Mouse (Mus musculus): ENCODE measurements at regions not wholly inside any gene's neighbourhood (a gene's known extent, or its start where the extent isn't known, plus 50 kb on each side); places are given as distances from the start of the nearest gene placed in this dataset.

- peaks cover 2% of the 10 kb centered on the region for H3K27me3 ChIP-seq (ENCODE audit: control insufficient read depth, insufficient read depth, insufficient read length)
- TF ChIP-seq REST (IDR thresholded peaks at IDR 0.05; ENCODE audit: insufficient read depth, insufficient read length) (no peak), USF1 (IDR thresholded peaks at IDR 0.05; ENCODE audit: low read depth) (no peak), TCF3 (IDR thresholded peaks at IDR 0.05; ENCODE audit: insufficient read length, low read depth) (no peak), TCF12 (IDR thresholded peaks at IDR 0.05; ENCODE audit: insufficient read depth, poor library complexity, severe bottlenecking) (no peak), MYOD1 (IDR thresholded peaks at IDR 0.05; ENCODE audit: control insufficient read depth in 1 of 3, insufficient read length in 2 of 3, low read depth in 2 of 3) (no peak), POLR2AphosphoS2 (IDR thresholded peaks at IDR 0.05; ENCODE audit: insufficient read length, low read depth) (no peak), CEBPB (IDR thresholded peaks at IDR 0.05; ENCODE audit: insufficient read depth, poor library complexity, severe bottlenecking) (no peak), MYOG (IDR thresholded peaks at IDR 0.05; ENCODE audit: control insufficient read depth in 1 of 3, insufficient read depth in 1 of 3, insufficient read length in 2 of 3, low read depth in 2 of 3) (no peak), MAX (IDR thresholded peaks at IDR 0.05; ENCODE audit: low read depth) (no peak), E2F4 (IDR thresholded peaks at IDR 0.05; ENCODE audit: insufficient read depth) (no peak), SRF (IDR thresholded peaks at IDR 0.05; ENCODE audit: control insufficient read depth, insufficient read length, low read depth) (no peak), POLR2A (IDR thresholded peaks at IDR 0.05; ENCODE audit: insufficient read length, low read depth) (no peak)
- H3ac ChIP-seq (ENCODE audit: control insufficient read depth, insufficient read length) = no peak overlapping the region
- H3K4me3 ChIP-seq = no peak overlapping the region
- no peaks in the 10 kb centered on the region for H3K36me3 ChIP-seq (ENCODE audit: control insufficient read depth, insufficient read depth)
- no peak overlapping the region for H3K4me2 ChIP-seq (ENCODE audit: low read depth)
- no peaks in the 10 kb centered on the region for H3K79me2 ChIP-seq (ENCODE audit: control insufficient read depth, insufficient read depth)
These were observed 118.6 kb downstream of the Prox1 start for GRCm38 (mm10) chr1:190051903-190052302.

DNA sequence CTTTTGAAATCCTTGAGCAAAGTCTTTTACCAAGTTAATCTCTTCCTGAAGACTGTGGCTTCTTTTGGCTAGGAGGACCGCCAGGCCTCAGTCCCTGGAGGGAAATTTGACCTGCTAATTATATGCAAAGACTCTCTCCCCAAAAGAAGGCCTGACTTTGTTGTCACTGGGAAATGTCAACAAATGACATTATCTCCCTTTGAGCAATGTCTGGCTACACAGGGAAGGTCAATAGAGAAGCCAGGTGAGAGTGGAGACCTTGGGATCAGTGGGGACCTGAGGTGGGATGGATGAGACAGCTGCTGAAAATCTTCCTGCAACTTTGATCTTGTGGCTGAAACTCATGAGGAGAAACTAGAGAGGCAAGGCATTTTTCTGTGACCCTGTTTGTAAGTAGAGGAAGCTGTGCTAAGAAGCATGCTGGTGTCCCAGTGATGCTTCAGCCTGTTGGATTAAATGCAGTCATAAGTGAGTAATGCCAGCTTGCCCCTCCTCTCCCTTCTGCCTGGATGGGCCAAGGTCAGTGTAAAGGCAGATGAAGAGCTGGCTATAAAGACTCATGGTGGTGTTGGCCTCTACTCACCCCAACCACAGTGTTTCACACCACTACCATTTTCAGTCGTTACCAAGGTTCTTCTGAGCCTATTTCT lies 121.9 kb downstream of the Prox1 start:
- TF ChIP-seq SRF (IDR thresholded peaks at IDR 0.05; ENCODE audit: control insufficient read depth, insufficient read length, low read depth) (no peak), MYOG (IDR thresholded peaks at IDR 0.05; ENCODE audit: control insufficient read depth in 1 of 3, insufficient read depth in 1 of 3, insufficient read length in 2 of 3, low read depth in 2 of 3) (no peak), TCF3 (IDR thresholded peaks at IDR 0.05; ENCODE audit: insufficient read length, low read depth) (no peak), POLR2A (IDR thresholded peaks at IDR 0.05; ENCODE audit: insufficient read length, low read depth) (no peak), POLR2AphosphoS2 (IDR thresholded peaks at IDR 0.05; ENCODE audit: insufficient read length, low read depth) (no peak)
- H3K36me3 ChIP-seq (ENCODE audit: control insufficient read depth, insufficient read depth) = no peaks in the 10 kb centered on the region
- no peaks in the 10 kb centered on the region for H3K79me2 ChIP-seq (ENCODE audit: control insufficient read depth, insufficient read depth)
- H3K27me3 ChIP-seq (ENCODE audit: control insufficient read depth, insufficient read depth, insufficient read length) = peaks cover 5% of the 10 kb centered on the region
- no peak overlapping the region for H3K4me3 ChIP-seq
- H3K4me2 ChIP-seq (ENCODE audit: low read depth) = no peak overlapping the region
- no peak overlapping the region for H3ac ChIP-seq (ENCODE audit: control insufficient read depth, insufficient read length)

- Histone ChIP-seq H3K4me2 (ENCODE audit: low read depth) (no peak overlapping the region), H3K79me2 (ENCODE audit: control insufficient read depth, insufficient read depth) (no peaks in the 10 kb centered on the region), H3ac (ENCODE audit: control insufficient read depth, insufficient read length) (no peak overlapping the region), H3K4me3 (no peak overlapping the region), H3K36me3 (ENCODE audit: control insufficient read depth, insufficient read depth) (no peaks in the 10 kb centered on the region), H3K27me3 (ENCODE audit: control insufficient read depth, insufficient read depth, insufficient read length) (peaks cover 5% of the 10 kb centered on the region)
- TF ChIP-seq POLR2A (IDR thresholded peaks at IDR 0.05; ENCODE audit: insufficient read length, low read depth) = no peak
- no peak for TF ChIP-seq TCF3 (IDR thresholded peaks at IDR 0.05; ENCODE audit: insufficient read length, low read depth)
- no peak for TF ChIP-seq TCF12 (IDR thresholded peaks at IDR 0.05; ENCODE audit: insufficient read depth, poor library complexity, severe bottlenecking)
- no peak for TF ChIP-seq USF1 (IDR thresholded peaks at IDR 0.05; ENCODE audit: low read depth)
- TF ChIP-seq SRF (IDR thresholded peaks at IDR 0.05; ENCODE audit: control insufficient read depth, insufficient read length, low read depth) = no peak
- TF ChIP-seq E2F4 (IDR thresholded peaks at IDR 0.05; ENCODE audit: insufficient read depth) = no peak
- TF ChIP-seq MYOD1 (IDR thresholded peaks at IDR 0.05; ENCODE audit: control insufficient read depth in 1 of 3, insufficient read length in 2 of 3, low read depth in 2 of 3) = no peak
- TF ChIP-seq MYOG (IDR thresholded peaks at IDR 0.05; ENCODE audit: control insufficient read depth in 1 of 3, insufficient read depth in 1 of 3, insufficient read length in 2 of 3, low read depth in 2 of 3) = no peak
- no peak for TF ChIP-seq POLR2AphosphoS2 (IDR thresholded peaks at IDR 0.05; ENCODE audit: insufficient read length, low read depth)
- no peak for TF ChIP-seq REST (IDR thresholded peaks at IDR 0.05; ENCODE audit: insufficient read depth, insufficient read length)
- TF ChIP-seq MAX (IDR thresholded peaks at IDR 0.05; ENCODE audit: low read depth) = no peak
- TF ChIP-seq CEBPB (IDR thresholded peaks at IDR 0.05; ENCODE audit: insufficient read depth, poor library complexity, severe bottlenecking) = no peak
These were observed 123.3 kb downstream of the Prox1 start for GRCm38 (mm10) chr1:190047201-190047600.

GRCm38 (mm10) chr1:190045797-190046196 lies 123.6 kb upstream of the Smyd2 start:
- no peak overlapping the region for H3K4me2 ChIP-seq (ENCODE audit: low read depth)
- H3K79me2 ChIP-seq (ENCODE audit: control insufficient read depth, insufficient read depth) = no peaks in the 10 kb centered on the region
- H3ac ChIP-seq (ENCODE audit: control insufficient read depth, insufficient read length) = no peak overlapping the region
- H3K36me3 ChIP-seq (ENCODE audit: control insufficient read depth, insufficient read depth) = no peaks in the 10 kb centered on the region
- H3K4me3 ChIP-seq = no peak overlapping the region
- H3K27me3 ChIP-seq (ENCODE audit: control insufficient read depth, insufficient read depth, insufficient read length) = peaks cover 5% of the 10 kb centered on the region
- TF ChIP-seq MYOG (IDR thresholded peaks at IDR 0.05; ENCODE audit: control insufficient read depth in 1 of 3, insufficient read depth in 1 of 3, insufficient read length in 2 of 3, low read depth in 2 of 3) (no peak), TCF12 (IDR thresholded peaks at IDR 0.05; ENCODE audit: insufficient read depth, poor library complexity, severe bottlenecking) (no peak), REST (IDR thresholded peaks at IDR 0.05; ENCODE audit: insufficient read depth, insufficient read length) (no peak), MYOD1 (IDR thresholded peaks at IDR 0.05; ENCODE audit: control insufficient read depth in 1 of 3, insufficient read length in 2 of 3, low read depth in 2 of 3) (no peak), TCF3 (IDR thresholded peaks at IDR 0.05; ENCODE audit: insufficient read length, low read depth) (no peak), MAX (IDR thresholded peaks at IDR 0.05; ENCODE audit: low read depth) (no peak), CEBPB (IDR thresholded peaks at IDR 0.05; ENCODE audit: insufficient read depth, poor library complexity, severe bottlenecking) (no peak), POLR2A (IDR thresholded peaks at IDR 0.05; ENCODE audit: insufficient read length, low read depth) (no peak), POLR2AphosphoS2 (IDR thresholded peaks at IDR 0.05; ENCODE audit: insufficient read length, low read depth) (no peak), USF1 (IDR thresholded peaks at IDR 0.05; ENCODE audit: low read depth) (no peak), SRF (IDR thresholded peaks at IDR 0.05; ENCODE audit: control insufficient read depth, insufficient read length, low read depth) (no peak), E2F4 (IDR thresholded peaks at IDR 0.05; ENCODE audit: insufficient read depth) (no peak)
